Mouse (Mus musculus): ENCODE results near the gene Lima1. TPM values are rescaled to one million over a fixed set of nuclear protein-coding genes. Genes with fewer than 3 reads are reported as not detected.
"Not testable (repeated sequence)": the region's sequence is repeated elsewhere in the genome, so short reads cannot be mapped to it uniquely, and the experiment has no call there.

Lima1 gene
- polyA plus RNA-seq, 1 experiment = 104 TPM

GRCm38 (mm10) chr15:99826210-99826888, 48.9 kb downstream of the Lima1 start:
- H3K4me1 ChIP-seq (ENCODE audit: control insufficient read depth, insufficient read depth, low read length) = no peaks in the 10 kb centered on the region
- H3K36me3 ChIP-seq (ENCODE audit: control insufficient read depth, insufficient read depth, low read length, poor library complexity, severe bottlenecking) = no peaks in the 10 kb centered on the region; the same call in 1 of the 2 replicates
- TF ChIP-seq EP300 (IDR thresholded peaks at IDR 0.05; ENCODE audit: insufficient read depth, low read depth, low read length) = no peak
- no peak overlapping the region for H3K27ac ChIP-seq (ENCODE audit: insufficient read depth, low read length)
- no peak overlapping the region for H3K4me3 ChIP-seq (ENCODE audit: low read depth, low read length)
- no peaks in the 10 kb centered on the region for H3K27me3 ChIP-seq (ENCODE audit: control insufficient read depth, insufficient read depth, low read length, poor library complexity, severe bottlenecking)
- H3K9me3 ChIP-seq (replicated peaks; ENCODE audit: control insufficient read depth, insufficient read depth, low read length, poor library complexity, severe bottlenecking) = no peaks in the 10 kb centered on the region
- H3K9ac ChIP-seq (ENCODE audit: low read depth, poor library complexity, severe bottlenecking) = no peak overlapping the region

GRCm38 (mm10) chr15:99825211-99825610, 50.0 kb downstream of the Lima1 start:
- no peak for TF ChIP-seq POLR2A (IDR thresholded peaks at IDR 0.05; ENCODE audit: insufficient read depth, low read length)
- TF ChIP-seq EP300 (IDR thresholded peaks at IDR 0.05; ENCODE audit: insufficient read depth, low read depth, low read length) = no peak
- TF ChIP-seq CTCF (IDR thresholded peaks at IDR 0.05; ENCODE audit: low read depth, low read length) = no peak
- Histone ChIP-seq H3K4me3 (ENCODE audit: low read depth, low read length) (no peak overlapping the region), H3K27ac (ENCODE audit: insufficient read depth, low read length) (no peak overlapping the region), H3K36me3 (ENCODE audit: control insufficient read depth, insufficient read depth, low read length, poor library complexity, severe bottlenecking) (no peaks in the 10 kb centered on the region; the same call in 1 of the 2 replicates), H3K4me1 (ENCODE audit: control insufficient read depth, insufficient read depth, low read length) (no peaks in the 10 kb centered on the region), H3K9ac (ENCODE audit: low read depth, poor library complexity, severe bottlenecking) (no peak overlapping the region), H3K9me3 (replicated peaks; ENCODE audit: control insufficient read depth, insufficient read depth, low read length, poor library complexity, severe bottlenecking) (no peaks in the 10 kb centered on the region), H3K27me3 (ENCODE audit: control insufficient read depth, insufficient read depth, low read length, poor library complexity, severe bottlenecking) (no peaks in the 10 kb centered on the region)

- no peaks in the 10 kb centered on the region for H3K9me3 ChIP-seq (replicated peaks; ENCODE audit: control insufficient read depth, insufficient read depth, low read length, poor library complexity, severe bottlenecking)
- no peak overlapping the region for H3K27ac ChIP-seq (ENCODE audit: insufficient read depth, low read length)
Measured at GRCm38 (mm10) chr15:99823322-99823898, 51.8 kb downstream of the Lima1 start.

GRCm38 (mm10) chr15:99822501-99822900, 52.8 kb downstream of the Lima1 start:
- H3K36me3 ChIP-seq (ENCODE audit: control insufficient read depth, insufficient read depth, low read length, poor library complexity, severe bottlenecking); H3K9ac ChIP-seq (ENCODE audit: low read depth, poor library complexity, severe bottlenecking); H3K27ac ChIP-seq (ENCODE audit: insufficient read depth, low read length); H3K9me3 ChIP-seq (replicated peaks; ENCODE audit: control insufficient read depth, insufficient read depth, low read length, poor library complexity, severe bottlenecking); H3K27me3 ChIP-seq (ENCODE audit: control insufficient read depth, insufficient read depth, low read length, poor library complexity, severe bottlenecking); H3K4me3 ChIP-seq (ENCODE audit: low read depth, low read length); H3K4me1 ChIP-seq (ENCODE audit: control insufficient read depth, insufficient read depth, low read length): not testable (repeated sequence)

More at GRCm38 (mm10) chr15:99823322-99823898, 51.8 kb downstream of the Lima1 start:
- no peaks in the 10 kb centered on the region for H3K4me1 ChIP-seq (ENCODE audit: control insufficient read depth, insufficient read depth, low read length)
- H3K4me3 ChIP-seq (ENCODE audit: low read depth, low read length) = no peak overlapping the region
- H3K36me3 ChIP-seq (ENCODE audit: control insufficient read depth, insufficient read depth, low read length, poor library complexity, severe bottlenecking) = no peaks in the 10 kb centered on the region; the same call in 1 of the 2 replicates
- no peak overlapping the region for H3K9ac ChIP-seq (ENCODE audit: low read depth, poor library complexity, severe bottlenecking)
- no peak for TF ChIP-seq EP300 (IDR thresholded peaks at IDR 0.05; ENCODE audit: insufficient read depth, low read depth, low read length)
- TF ChIP-seq POLR2A (IDR thresholded peaks at IDR 0.05; ENCODE audit: insufficient read depth, low read length) = no peak
- TF ChIP-seq CTCF (IDR thresholded peaks at IDR 0.05; ENCODE audit: low read depth, low read length) = no peak
- H3K27me3 ChIP-seq (ENCODE audit: control insufficient read depth, insufficient read depth, low read length, poor library complexity, severe bottlenecking) = no peaks in the 10 kb centered on the region

GRCm38 (mm10) chr15:99819621-99820279, 55.5 kb downstream of the Lima1 start:
- Histone ChIP-seq H3K9ac (ENCODE audit: low read depth, poor library complexity, severe bottlenecking) (0 out of 2 replicates have a peak overlapping the region, but pooled peaks have one; percentile 14), H3K9me3 (replicated peaks; ENCODE audit: control insufficient read depth, insufficient read depth, low read length, poor library complexity, severe bottlenecking) (no peaks in the 10 kb centered on the region), H3K27ac (ENCODE audit: insufficient read depth, low read length) (peak overlapping the region; percentile 73), H3K4me3 (ENCODE audit: low read depth, low read length) (no peak overlapping the region), H3K27me3 (ENCODE audit: control insufficient read depth, insufficient read depth, low read length, poor library complexity, severe bottlenecking) (no peaks in the 10 kb centered on the region), H3K4me1 (ENCODE audit: control insufficient read depth, insufficient read depth, low read length) (peaks cover 1% of the 10 kb centered on the region), H3K36me3 (ENCODE audit: control insufficient read depth, insufficient read depth, low read length, poor library complexity, severe bottlenecking) (peaks cover 7% of the 10 kb centered on the region; the same call in 1 of the 2 replicates)
- TF ChIP-seq CTCF (IDR thresholded peaks at IDR 0.05; ENCODE audit: low read depth, low read length) (no peak), EP300 (IDR thresholded peaks at IDR 0.05; ENCODE audit: insufficient read depth, low read depth, low read length) (no peak), POLR2A (IDR thresholded peaks at IDR 0.05; ENCODE audit: insufficient read depth, low read length) (no peak)

- Histone ChIP-seq H3K4me3 (ENCODE audit: low read depth, low read length) (no peak overlapping the region), H3K9me3 (replicated peaks; ENCODE audit: control insufficient read depth, insufficient read depth, low read length, poor library complexity, severe bottlenecking) (no peaks in the 10 kb centered on the region), H3K36me3 (ENCODE audit: control insufficient read depth, insufficient read depth, low read length, poor library complexity, severe bottlenecking) (peaks cover 7% of the 10 kb centered on the region; the same call in 1 of the 2 replicates), H3K27me3 (ENCODE audit: control insufficient read depth, insufficient read depth, low read length, poor library complexity, severe bottlenecking) (no peaks in the 10 kb centered on the region), H3K27ac (ENCODE audit: insufficient read depth, low read length) (peak overlapping the region; percentile 73), H3K9ac (ENCODE audit: low read depth, poor library complexity, severe bottlenecking) (0 out of 2 replicates have a peak overlapping the region, but pooled peaks have one; percentile 14), H3K4me1 (ENCODE audit: control insufficient read depth, insufficient read depth, low read length) (peaks cover 1% of the 10 kb centered on the region)
- TF ChIP-seq EP300 (IDR thresholded peaks at IDR 0.05; ENCODE audit: insufficient read depth, low read depth, low read length) (no peak), CTCF (IDR thresholded peaks at IDR 0.05; ENCODE audit: low read depth, low read length) (no peak), POLR2A (IDR thresholded peaks at IDR 0.05; ENCODE audit: insufficient read depth, low read length) (no peak)
Measured at GRCm38 (mm10) chr15:99819109-99819440, 56.2 kb downstream of the Lima1 start.
